Mouse (Mus musculus) gastrocnemius, adult 8-10 months (tissue): ENCODE results near the gene Tmem98. TPM values are rescaled to one million over a fixed set of nuclear protein-coding genes. Genes with fewer than 3 reads are reported as not detected.

Experiments
- DNase-seq, 2 experiments: peaks; one replicate each; pipeline ENCODE4 v3.0.0; 2022; ENCODE audit warnings: low spot score in 2 of 2
- total RNA-seq, 4 experiments: library from RNA; stranded (reverse); gene quantifications; 2 replicates each; pipeline ENCODE4 v1.2.4; 2022

The Tmem98 gene
- total RNA-seq, 4 experiments from 2014 or later, result 0.24 to 1.4 (median 0.77) TPM

- DNase-seq, result no peak
Measured at GRCm38 (mm10) chr11:80853014-80853413, 43.0 kb downstream of the Tmem98 start.

- DNase-seq, result no peak
Measured at GRCm38 (mm10) chr11:80854430-80854829, 44.5 kb downstream of the Tmem98 start.

DNA sequence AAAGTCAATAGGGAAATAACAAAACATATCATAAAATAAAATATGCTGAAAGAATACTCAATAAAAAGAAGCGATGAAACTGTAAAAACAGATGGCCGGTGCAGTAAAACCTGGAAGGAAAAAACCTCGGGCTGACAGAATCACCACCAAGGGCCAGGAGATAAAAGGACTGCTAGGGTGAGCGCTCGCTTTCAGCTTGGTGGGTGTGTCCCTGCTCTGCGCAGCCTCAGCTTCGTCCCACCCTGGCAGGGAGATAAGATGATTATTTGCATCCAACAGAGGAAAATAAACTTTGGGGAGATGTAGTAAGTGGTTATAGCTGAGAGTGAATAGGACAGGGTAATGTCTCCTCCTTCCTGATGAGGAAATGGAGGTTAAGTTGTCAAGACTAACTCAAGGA lies 44.9 kb downstream of the Tmem98 start:
- DNase-seq, result no peak

DNA sequence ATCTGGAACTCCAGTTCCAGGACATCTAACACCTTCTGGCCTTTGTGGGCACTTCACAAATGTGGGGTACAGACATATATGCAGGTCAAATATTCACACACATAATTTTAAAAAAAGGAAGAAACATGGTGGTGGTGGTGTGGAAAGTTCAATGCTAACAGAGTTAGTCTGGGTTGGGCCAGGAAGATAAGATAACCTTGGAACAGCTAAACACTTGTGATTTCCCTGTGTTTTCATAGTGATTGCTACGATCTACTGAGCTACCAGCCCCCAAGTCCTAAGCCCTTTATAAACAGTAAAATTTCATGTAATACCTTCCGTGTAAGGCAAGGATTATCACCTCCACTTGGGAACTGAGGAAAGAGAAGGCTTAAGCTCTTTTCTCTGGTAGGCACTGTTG lies 46.9 kb downstream of the Tmem98 start:
- no peak for DNase-seq

DNA sequence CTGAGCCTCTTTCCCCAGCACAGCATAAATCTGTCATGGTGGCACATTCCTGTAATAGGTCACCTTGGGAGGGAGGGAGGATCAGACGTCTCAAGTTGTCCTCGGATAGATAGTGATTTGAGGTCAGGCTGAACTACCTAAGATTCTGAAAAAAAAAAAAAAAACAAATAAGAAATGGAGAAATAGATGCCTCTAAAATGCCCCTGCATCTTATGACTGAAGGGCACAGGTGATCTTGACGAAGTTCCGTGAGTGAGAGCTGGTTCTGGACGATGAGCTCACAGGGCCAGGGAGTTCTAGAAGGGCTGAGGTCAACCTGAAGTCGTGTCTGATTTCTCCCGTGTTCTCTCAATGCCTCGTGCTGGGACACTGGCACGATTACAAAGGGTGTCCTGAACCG lies 48.1 kb downstream of the Tmem98 start, which contains the start of gene Spaca3:
Gene Spaca3, plus strand, starts transcription at position 301 of the 400 bp plus-strand sequence.
- no peak for DNase-seq

GRCm38 (mm10) chr11:80862941-80863340 lies 53.0 kb downstream of the Tmem98 start:
- no peak for DNase-seq

GRCm38 (mm10) chr11:80868039-80868438 lies 58.1 kb downstream of the Tmem98 start:
- DNase-seq, result no peak

Other genes with a start within 250 kb of the Tmem98 start
- 1 to 10 TPM; 2.3 to 3.6 (median 3.2) TPM for gene Myo1d, start 30.1 kb upstream of the Tmem98 start, total RNA-seq
- gene Spaca3, start 48.2 kb downstream of the Tmem98 start, total RNA-seq, result not detected